Mouse (Mus musculus) ZHBTc4 (cell line): ENCODE measurements around the gene Eif5a2.

Source experiments
- DNase-seq: peaks from one replicate; pipeline ENCODE4 v3.0.0-alpha.2; 2011; ENCODE audit warnings: low read depth, low spot score

Eif5a2 gene

GRCm38 (mm10) chr3:28808039-28808643 is 27.1 kb downstream of the Eif5a2 start:
- DNase-seq, result peak; percentile 34

- DNase-seq, result no peak
Measured at GRCm38 (mm10) chr3:28811441-28811840, 30.4 kb downstream of the Eif5a2 start.

GRCm38 (mm10) chr3:28814361-28814760 is 33.3 kb downstream of the Eif5a2 start:
- peak; percentile 79 for DNase-seq

GRCm38 (mm10) chr3:28816010-28816540 is 35.0 kb downstream of the Eif5a2 start:
- DNase-seq, result no peak

- no peak for DNase-seq
Measured at GRCm38 (mm10) chr3:28826272-28826671, 45.2 kb downstream of the Eif5a2 start.

GRCm38 (mm10) chr3:28827605-28828004 is 46.5 kb downstream of the Eif5a2 start:
- no peak for DNase-seq

- no peak for DNase-seq
Measured at GRCm38 (mm10) chr3:28829454-28829853, 48.4 kb downstream of the Eif5a2 start.

- peak; percentile 89 for DNase-seq
Measured at GRCm38 (mm10) chr3:28836796-28837371, 55.8 kb downstream of the Eif5a2 start.

- peak; percentile 92 for DNase-seq
Measured at GRCm38 (mm10) chr3:28841886-28842649, 61.0 kb downstream of the Eif5a2 start.

- peak; percentile 23 for DNase-seq
Measured at GRCm38 (mm10) chr3:28843231-28843630, 62.2 kb downstream of the Eif5a2 start.

- DNase-seq, result no peak
Measured at GRCm38 (mm10) chr3:28847115-28847514, 66.0 kb downstream of the Eif5a2 start.
